Mouse (Mus musculus): ENCODE data around the gene Creg1. TPM values are rescaled to one million over a fixed set of nuclear protein-coding genes. Genes with fewer than 3 reads are reported as not detected.
A peak's percentile ranks its signal among the peaks of the same experiment; 100 is the strongest.

Gene Creg1
- polyA plus RNA-seq, 1 experiment from 2014 or later: 26.3 TPM

- Histone ChIP-seq H3K27ac (no peak overlapping the region), H3K4me3 (replicated peaks) (no peak overlapping the region), H3K9me3 (no peaks in the 10 kb centered on the region), H3K36me3 (replicated peaks) (no peaks in the 10 kb centered on the region), H3K4me2 (no peak overlapping the region), H3K27me3 (peaks cover 11% of the 10 kb centered on the region), H3K4me1 (peaks cover 7% of the 10 kb centered on the region; the same call in 1 of the 2 replicates), H3K9ac (no peak overlapping the region)
- WGBS: 83% methylated on average over 11 of the region's 11 CpGs
- no peak for ATAC-seq (ENCODE audit: low FRiP score)
These were observed 38.3 kb downstream of the Creg1 start for GRCm38 (mm10) chr1:165801709-165802310.

GRCm38 (mm10) chr1:165803107-165803506 is 39.6 kb downstream of the Creg1 start:
- WGBS: 88% methylated on average over 5 of the region's 5 CpGs

GRCm38 (mm10) chr1:165804133-165804532 is 40.6 kb downstream of the Creg1 start:
- Histone ChIP-seq H3K9me3 (no peaks in the 10 kb centered on the region), H3K9ac (no peak overlapping the region), H3K4me1 (no peaks in the 10 kb centered on the region; the same call in 1 of the 2 replicates), H3K27ac (no peak overlapping the region), H3K36me3 (replicated peaks) (no peaks in the 10 kb centered on the region), H3K4me3 (replicated peaks) (no peak overlapping the region), H3K27me3 (peaks cover 30% of the 10 kb centered on the region), H3K4me2 (no peak overlapping the region)
- no peak for ATAC-seq (ENCODE audit: low FRiP score)
- WGBS: 92% methylated on average over 4 of the region's 4 CpGs

More at GRCm38 (mm10) chr1:165803107-165803506, 39.6 kb downstream of the Creg1 start:
- no peak overlapping the region for H3K4me3 ChIP-seq (replicated peaks)
- H3K27ac ChIP-seq: no peak overlapping the region
- H3K4me2 ChIP-seq: no peak overlapping the region
- no peaks in the 10 kb centered on the region for H3K9me3 ChIP-seq
- H3K27me3 ChIP-seq: peaks cover 23% of the 10 kb centered on the region
- no peak for ATAC-seq (ENCODE audit: low FRiP score)
- no peaks in the 10 kb centered on the region for H3K36me3 ChIP-seq (replicated peaks)
- no peak overlapping the region for H3K9ac ChIP-seq
- H3K4me1 ChIP-seq: no peaks in the 10 kb centered on the region; the same call in 1 of the 2 replicates

- 73% methylated on average over 2 of the region's 2 CpGs for whole genome bisulfite sequencing
- Histone ChIP-seq H3K27me3 (peaks cover 72% of the 10 kb centered on the region), H3K4me3 (replicated peaks) (no peak overlapping the region)
These were observed 47.1 kb downstream of the Creg1 start for GRCm38 (mm10) chr1:165810633-165811032.

GRCm38 (mm10) chr1:165811170-165811569 is 47.6 kb downstream of the Creg1 start:
- peaks cover 77% of the 10 kb centered on the region for H3K27me3 ChIP-seq
- H3K27ac ChIP-seq: no peak overlapping the region
- H3K9me3 ChIP-seq: no peaks in the 10 kb centered on the region

More at GRCm38 (mm10) chr1:165810633-165811032, 47.1 kb downstream of the Creg1 start:
- no peaks in the 10 kb centered on the region for H3K9me3 ChIP-seq
- peaks cover 25% of the 10 kb centered on the region for H3K4me1 ChIP-seq
- no peak overlapping the region for H3K27ac ChIP-seq
- no peak for ATAC-seq (ENCODE audit: low FRiP score)
- no peak overlapping the region for H3K9ac ChIP-seq
- no peaks in the 10 kb centered on the region for H3K36me3 ChIP-seq (replicated peaks)
- no peak overlapping the region for H3K4me2 ChIP-seq

GRCm38 (mm10) chr1:165812775-165813174 is 49.2 kb downstream of the Creg1 start:
- 74% methylated on average over 3 of the region's 3 CpGs for WGBS
- Histone ChIP-seq H3K27ac (no peak overlapping the region), H3K27me3 (peaks cover 81% of the 10 kb centered on the region), H3K4me1 (peaks cover 33% of the 10 kb centered on the region), H3K4me2 (no peak overlapping the region), H3K9me3 (no peaks in the 10 kb centered on the region), H3K9ac (no peak overlapping the region), H3K4me3 (replicated peaks) (no peak overlapping the region), H3K36me3 (replicated peaks) (no peaks in the 10 kb centered on the region)
- ATAC-seq (ENCODE audit: low FRiP score): no peak

More at GRCm38 (mm10) chr1:165811170-165811569, 47.6 kb downstream of the Creg1 start:
- no peak overlapping the region for H3K4me3 ChIP-seq (replicated peaks)
- H3K36me3 ChIP-seq (replicated peaks): no peaks in the 10 kb centered on the region
- WGBS: 90% methylated on average over 5 of the region's 5 CpGs
- H3K4me2 ChIP-seq: no peak overlapping the region
- H3K9ac ChIP-seq: no peak overlapping the region
- peaks cover 25% of the 10 kb centered on the region for H3K4me1 ChIP-seq
- ATAC-seq (ENCODE audit: low FRiP score): no peak

- Histone ChIP-seq H3K27me3 (peaks cover 82% of the 10 kb centered on the region), H3K4me2 (peak overlapping the region; percentile 47), H3K4me3 (replicated peaks) (no peak overlapping the region), H3K4me1 (peaks cover 44% of the 10 kb centered on the region), H3K9ac (no peak overlapping the region), H3K9me3 (no peaks in the 10 kb centered on the region), H3K36me3 (replicated peaks) (no peaks in the 10 kb centered on the region), H3K27ac (peak overlapping the region; percentile 81)
- peak; percentile 71 for ATAC-seq (ENCODE audit: low FRiP score)
- WGBS: under 1% methylated on average over 7 of the region's 7 CpGs
These were observed 50.6 kb downstream of the Creg1 start for GRCm38 (mm10) chr1:165814116-165814515.

- peak overlapping the region; percentile 81 for H3K27ac ChIP-seq
- H3K9me3 ChIP-seq: no peaks in the 10 kb centered on the region
- H3K9ac ChIP-seq: no peak overlapping the region
- 4% methylated on average over 14 of the region's 14 CpGs for WGBS
- peak overlapping the region; percentile 47 for H3K4me2 ChIP-seq
- H3K27me3 ChIP-seq: peaks cover 87% of the 10 kb centered on the region
- no peaks in the 10 kb centered on the region for H3K36me3 ChIP-seq (replicated peaks)
- H3K4me1 ChIP-seq: peaks cover 44% of the 10 kb centered on the region
- ATAC-seq (ENCODE audit: low FRiP score): peak; percentile 52; the same call in 1 of the 2 replicates
- peak overlapping the region; percentile 16 for H3K4me3 ChIP-seq (replicated peaks)
These were observed 51.2 kb downstream of the Creg1 start for GRCm38 (mm10) chr1:165814521-165815278.

- Histone ChIP-seq H3K27ac (no peak overlapping the region), H3K9me3 (no peaks in the 10 kb centered on the region), H3K4me2 (no peak overlapping the region), H3K4me1 (peaks cover 44% of the 10 kb centered on the region), H3K27me3 (peaks cover 85% of the 10 kb centered on the region), H3K4me3 (replicated peaks) (no peak overlapping the region), H3K9ac (no peak overlapping the region), H3K36me3 (replicated peaks) (no peaks in the 10 kb centered on the region)
- WGBS: 84% methylated on average over 9 of the region's 9 CpGs
- no peak for ATAC-seq (ENCODE audit: low FRiP score)
These were observed 52.8 kb downstream of the Creg1 start for GRCm38 (mm10) chr1:165816391-165816790.

GRCm38 (mm10) chr1:165817264-165817663 is 53.7 kb downstream of the Creg1 start:
- Histone ChIP-seq H3K4me2 (no peak overlapping the region), H3K27me3 (peaks cover 85% of the 10 kb centered on the region), H3K27ac (no peak overlapping the region), H3K9me3 (no peaks in the 10 kb centered on the region), H3K4me1 (peaks cover 44% of the 10 kb centered on the region), H3K9ac (no peak overlapping the region), H3K4me3 (replicated peaks) (no peak overlapping the region), H3K36me3 (replicated peaks) (no peaks in the 10 kb centered on the region)
- ATAC-seq (ENCODE audit: low FRiP score): no peak
- 57% methylated on average over 9 of the region's 9 CpGs for WGBS

GRCm38 (mm10) chr1:165818145-165818860 is 54.8 kb downstream of the Creg1 start:
- no peak overlapping the region for H3K4me2 ChIP-seq
- H3K36me3 ChIP-seq (replicated peaks): no peaks in the 10 kb centered on the region
- peaks cover 41% of the 10 kb centered on the region for H3K4me1 ChIP-seq
- no peaks in the 10 kb centered on the region for H3K9me3 ChIP-seq
- H3K27me3 ChIP-seq: peaks cover 74% of the 10 kb centered on the region
- WGBS: 37% methylated on average over 8 of the region's 8 CpGs
- H3K4me3 ChIP-seq (replicated peaks): no peak overlapping the region
- ATAC-seq (ENCODE audit: low FRiP score): no peak
- H3K9ac ChIP-seq: 0 out of 2 replicates have a peak overlapping the region, but pooled peaks have one; percentile 17
- H3K27ac ChIP-seq: no peak overlapping the region

GRCm38 (mm10) chr1:165819147-165819546 is 55.6 kb downstream of the Creg1 start:
- no peaks in the 10 kb centered on the region for H3K9me3 ChIP-seq
- no peaks in the 10 kb centered on the region for H3K36me3 ChIP-seq (replicated peaks)
- no peak overlapping the region for H3K4me2 ChIP-seq
- no peak overlapping the region for H3K9ac ChIP-seq
- peaks cover 81% of the 10 kb centered on the region for H3K27me3 ChIP-seq
- H3K4me1 ChIP-seq: peaks cover 32% of the 10 kb centered on the region
- ATAC-seq (ENCODE audit: low FRiP score): no peak
- no peak overlapping the region for H3K27ac ChIP-seq
- 74% methylated on average over 4 of the region's 4 CpGs for WGBS
- H3K4me3 ChIP-seq (replicated peaks): no peak overlapping the region
